Mouse (Mus musculus) heart, adult 8-10 months (tissue): ENCODE data around the gene BC005624. TPM values are rescaled to one million over a fixed set of nuclear protein-coding genes. Genes with fewer than 3 reads are reported as not detected.
"Not testable (repeated sequence)": the region's sequence is repeated elsewhere in the genome, so short reads cannot be mapped to it uniquely, and the experiment has no call there.

Experiments used
- DNase-seq: peaks from one replicate; pipeline ENCODE4 v3.0.0; 2022; ENCODE audit warnings: low spot score
- total RNA-seq, 4 experiments: library from RNA; stranded (reverse); gene quantifications; 2 replicates each; pipeline ENCODE4 v1.2.4; 2022

BC005624 gene
- total RNA-seq, 4 experiments from 2014 or later = 20.1 to 28.3 (median 24.1) TPM

- peak; percentile 90 for DNase-seq
These were observed 14.4 kb downstream of the BC005624 start, which contains the start of gene Tor1a for GRCm38 (mm10) chr2:30967352-30968327. Gene Tor1a (minus strand): TSS chr2:30967933.

- DNase-seq = no peak
These were observed 15.2 kb downstream of the BC005624 start for GRCm38 (mm10) chr2:30966826-30967225.

DNA sequence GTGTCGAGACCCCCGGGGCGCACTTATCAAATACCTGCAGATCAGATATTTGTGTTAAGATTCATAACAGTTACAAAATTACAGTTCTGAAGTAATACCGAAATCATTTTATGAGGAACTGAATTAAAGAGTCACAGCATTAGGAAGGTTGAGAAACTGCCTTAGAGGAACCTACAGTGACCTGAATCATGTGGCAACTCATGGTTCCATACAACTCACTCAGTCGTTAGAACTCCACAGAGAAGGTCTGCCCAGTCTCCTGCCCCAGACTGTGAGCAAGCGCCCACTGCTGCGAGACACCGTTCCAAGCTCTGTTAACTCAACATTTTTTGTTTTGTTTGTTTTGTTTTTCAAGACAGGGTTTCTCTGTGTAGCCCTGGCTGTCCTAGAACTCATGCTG lies 16.4 kb downstream of the BC005624 start:
- no peak for DNase-seq

DNA sequence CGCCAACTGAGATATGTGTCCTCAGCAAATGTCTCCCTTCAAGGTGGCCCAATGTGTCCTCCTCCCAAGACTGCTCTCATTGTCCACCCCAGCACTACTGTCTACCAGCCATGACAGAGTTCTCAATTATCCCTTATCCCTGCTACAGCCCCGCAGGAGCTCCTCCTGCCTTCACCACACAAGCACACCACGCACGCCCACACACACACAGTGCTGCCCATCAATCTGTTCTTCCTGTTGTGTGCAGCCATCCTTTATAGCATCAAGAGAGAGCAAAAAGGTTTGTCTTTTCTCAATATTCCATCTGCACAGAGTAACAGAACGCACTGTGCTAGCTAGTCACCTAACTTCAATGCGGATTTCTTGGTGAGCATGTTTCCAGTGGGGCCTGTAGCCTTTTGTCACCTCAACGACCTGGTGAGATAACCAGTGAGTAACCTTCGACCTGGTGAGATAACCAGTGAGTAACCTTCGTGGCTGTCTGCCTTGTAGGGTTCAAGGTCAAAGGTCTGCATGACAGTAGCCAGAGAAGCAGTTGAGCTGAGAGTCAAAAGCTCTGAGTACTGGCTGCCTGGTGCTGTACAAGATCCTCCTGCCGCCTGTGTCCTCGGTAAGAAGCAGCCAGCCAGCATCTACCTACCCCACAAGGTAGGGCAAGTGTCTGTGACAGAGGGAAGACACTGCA lies 19.3 kb downstream of the BC005624 start:
- DNase-seq = no peak

DNA sequence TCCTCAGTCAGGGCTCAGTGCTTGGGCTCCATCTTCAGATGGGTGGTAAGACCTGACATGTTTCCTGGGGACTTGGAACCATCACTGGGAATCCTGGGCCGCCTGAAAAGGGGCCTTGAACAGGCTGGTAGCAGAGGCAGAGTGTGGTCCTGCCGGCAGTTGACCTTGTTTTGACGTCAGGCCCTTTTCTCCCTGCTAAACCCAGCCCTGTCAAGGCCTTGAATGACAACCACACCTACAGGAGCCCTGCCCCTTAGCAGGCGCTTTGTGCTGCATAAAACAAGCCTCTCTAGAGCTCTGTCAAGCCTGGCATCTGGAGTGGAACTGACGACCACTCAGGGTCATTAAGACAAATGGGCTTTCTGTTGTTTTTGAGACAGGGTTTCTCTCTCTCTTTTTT lies 22.1 kb downstream of the BC005624 start:
- DNase-seq = no peak

DNA sequence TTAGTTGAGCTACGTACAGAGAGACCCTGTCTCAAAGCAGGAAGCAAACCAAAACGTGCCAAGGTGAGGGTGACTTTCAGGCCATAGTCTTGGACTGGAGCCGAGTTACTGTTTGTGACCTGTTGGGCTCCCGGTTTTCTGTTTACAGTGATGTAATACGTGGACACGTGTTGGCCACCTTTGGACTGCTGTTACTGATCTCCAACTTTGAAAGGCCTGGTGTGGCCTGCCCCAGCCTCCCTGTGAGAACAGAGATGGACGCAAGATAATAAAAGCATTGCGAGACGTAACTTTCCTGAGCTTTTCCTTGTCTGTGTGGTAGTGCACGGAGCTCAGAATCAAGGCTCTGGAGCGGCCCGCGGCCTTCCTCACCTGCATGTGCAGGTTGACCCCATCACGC lies 23.3 kb downstream of the BC005624 start:
- DNase-seq = no peak

- no peak for DNase-seq
These were observed 24.5 kb downstream of the BC005624 start for GRCm38 (mm10) chr2:30957511-30957910.

- DNase-seq = no peak
These were observed 27.2 kb downstream of the BC005624 start for GRCm38 (mm10) chr2:30954797-30955196.

GRCm38 (mm10) chr2:30952824-30953490 lies 29.0 kb downstream of the BC005624 start, which contains the start of gene Tor1b:
Gene Tor1b (plus strand): TSS chr2:30952959.
- DNase-seq = peak; percentile 88

DNA sequence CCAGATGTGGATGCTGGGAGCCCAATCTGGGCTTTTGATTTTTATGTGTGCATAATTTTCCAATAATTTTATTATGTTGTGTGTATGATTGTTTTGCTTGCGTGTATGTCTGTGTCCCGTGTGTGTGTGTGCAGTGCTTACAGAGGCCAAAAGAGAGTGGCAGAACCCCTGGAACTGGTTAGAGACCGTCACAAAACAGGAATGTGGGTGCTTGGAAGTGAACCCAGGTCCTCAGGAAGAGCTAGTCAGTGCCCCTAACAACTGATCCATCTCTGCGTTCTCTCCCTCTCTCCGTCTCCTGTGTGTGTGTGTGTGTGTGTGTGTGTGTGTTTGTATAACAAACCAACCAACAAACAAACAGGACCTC lies 29.6 kb downstream of the BC005624 start:
- no peak for DNase-seq

DNA sequence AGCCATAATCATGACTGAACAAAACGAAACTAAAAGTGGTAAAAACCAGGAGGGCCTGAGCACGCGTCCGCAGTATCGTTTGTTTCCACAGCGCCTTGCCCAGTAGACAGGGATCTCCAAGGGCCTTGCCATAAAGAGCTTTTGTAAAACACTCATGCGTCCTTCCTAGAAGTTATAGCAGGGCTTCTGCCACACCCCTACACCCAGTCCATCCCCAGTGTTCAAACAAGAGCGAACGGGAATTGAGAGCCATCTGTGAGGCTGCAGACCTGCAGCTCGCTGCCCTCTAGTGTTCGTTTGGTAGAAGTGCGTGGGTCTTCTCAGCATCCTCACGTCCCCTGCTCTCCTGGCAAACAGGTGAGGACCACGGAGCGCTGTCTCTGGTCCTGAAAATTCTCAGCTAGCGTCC lies 39.4 kb downstream of the BC005624 start:
- DNase-seq = peak; percentile 55

DNA sequence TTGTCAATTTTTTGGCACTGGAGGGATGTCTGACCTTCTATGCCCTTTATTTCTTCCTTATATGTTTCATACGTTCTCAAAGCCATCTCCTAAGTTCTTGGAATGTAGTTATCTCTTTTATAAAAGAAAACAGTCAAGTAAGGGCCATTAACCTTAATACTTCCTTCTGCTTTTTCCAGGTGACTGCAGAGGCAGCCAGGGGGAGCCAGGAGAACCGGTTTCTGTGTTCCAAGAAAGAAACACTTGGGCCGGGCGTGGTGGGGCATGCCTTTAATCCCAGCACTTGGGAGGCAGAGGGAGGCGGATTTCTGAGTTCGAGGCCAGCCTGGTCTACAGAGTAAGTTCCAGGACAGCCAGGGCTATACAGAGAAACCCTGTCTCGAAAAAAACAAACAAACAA lies 39.9 kb downstream of the BC005624 start:
- not testable (repeated sequence) for DNase-seq

GRCm38 (mm10) chr2:30941586-30941985 lies 40.4 kb downstream of the BC005624 start:
- DNase-seq = no peak

DNA sequence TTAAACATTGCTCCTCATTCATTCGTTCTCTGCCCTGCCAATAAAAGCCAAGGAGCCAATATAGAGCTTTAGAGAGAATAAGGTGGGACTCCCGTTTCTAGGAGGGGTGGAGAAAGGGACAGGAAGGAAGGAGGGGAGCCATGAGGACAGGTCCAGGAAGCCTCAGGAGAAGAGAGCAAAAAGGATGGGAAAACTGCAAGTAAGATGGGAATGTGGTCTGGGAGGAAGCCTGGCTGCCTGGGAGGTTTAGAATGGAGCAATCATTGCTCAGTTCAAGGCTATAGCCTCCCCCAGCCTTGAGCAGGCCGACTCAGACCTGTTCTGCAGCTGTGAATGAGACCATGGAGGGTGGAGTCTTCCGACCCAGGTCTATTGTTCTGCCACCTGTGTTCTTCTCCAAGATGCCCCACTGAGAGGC lies 43.4 kb downstream of the BC005624 start:
- no peak for DNase-seq

GRCm38 (mm10) chr2:30937731-30938130 lies 44.3 kb downstream of the BC005624 start:
- no peak for DNase-seq

- DNase-seq = no peak
These were observed 45.2 kb downstream of the BC005624 start for GRCm38 (mm10) chr2:30936808-30937207.

DNA sequence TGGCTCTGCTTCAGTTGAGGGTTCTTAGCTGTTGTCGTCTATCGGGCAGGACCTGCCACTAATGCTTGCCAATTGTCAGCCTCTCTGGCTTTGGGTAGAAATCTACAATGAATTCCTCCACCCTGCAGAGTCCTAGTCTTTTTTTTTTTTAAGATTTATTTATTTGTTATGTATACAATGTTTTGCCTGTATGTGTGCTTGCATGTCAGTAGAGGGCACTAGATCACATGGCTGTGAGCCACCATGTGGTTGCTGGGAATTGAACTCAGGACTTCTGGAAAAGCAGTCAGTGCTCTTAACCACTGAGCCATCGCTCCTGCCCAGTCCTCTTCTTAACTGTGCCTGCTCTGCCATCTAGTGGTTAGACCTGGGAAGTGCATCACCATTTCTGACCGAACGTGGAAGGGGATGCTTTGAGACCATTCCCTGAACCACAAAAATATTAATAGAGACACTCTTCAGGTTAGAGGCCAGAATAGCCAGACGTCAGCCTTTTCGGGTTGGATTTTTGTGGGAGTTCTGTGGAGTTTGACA lies 48.0 kb downstream of the BC005624 start:
- DNase-seq = peak; percentile 80

- DNase-seq = no peak
These were observed 49.0 kb downstream of the BC005624 start for GRCm38 (mm10) chr2:30933032-30933431.

GRCm38 (mm10) chr2:30931922-30932321 lies 50.1 kb downstream of the BC005624 start:
- DNase-seq = no peak

DNA sequence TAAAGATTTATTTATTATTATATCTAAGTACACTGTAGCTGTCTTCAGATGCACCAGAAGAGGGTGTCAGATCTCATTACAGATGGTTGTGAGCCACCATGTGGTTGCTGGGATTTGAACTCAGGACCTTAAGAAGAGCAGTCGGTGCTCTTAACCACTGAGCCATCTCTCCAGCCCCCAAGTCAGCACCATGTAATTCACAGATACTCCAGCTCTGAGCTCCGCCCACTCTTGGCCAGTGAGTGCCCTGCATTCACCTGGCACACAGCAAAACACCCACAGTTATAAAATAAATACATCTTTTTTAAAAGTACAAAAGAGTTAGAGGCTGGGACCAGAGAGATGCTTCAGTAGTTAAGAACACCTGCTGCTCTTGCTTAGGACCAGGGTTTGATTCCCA lies 51.2 kb downstream of the BC005624 start:
- not testable (repeated sequence) for DNase-seq

DNA sequence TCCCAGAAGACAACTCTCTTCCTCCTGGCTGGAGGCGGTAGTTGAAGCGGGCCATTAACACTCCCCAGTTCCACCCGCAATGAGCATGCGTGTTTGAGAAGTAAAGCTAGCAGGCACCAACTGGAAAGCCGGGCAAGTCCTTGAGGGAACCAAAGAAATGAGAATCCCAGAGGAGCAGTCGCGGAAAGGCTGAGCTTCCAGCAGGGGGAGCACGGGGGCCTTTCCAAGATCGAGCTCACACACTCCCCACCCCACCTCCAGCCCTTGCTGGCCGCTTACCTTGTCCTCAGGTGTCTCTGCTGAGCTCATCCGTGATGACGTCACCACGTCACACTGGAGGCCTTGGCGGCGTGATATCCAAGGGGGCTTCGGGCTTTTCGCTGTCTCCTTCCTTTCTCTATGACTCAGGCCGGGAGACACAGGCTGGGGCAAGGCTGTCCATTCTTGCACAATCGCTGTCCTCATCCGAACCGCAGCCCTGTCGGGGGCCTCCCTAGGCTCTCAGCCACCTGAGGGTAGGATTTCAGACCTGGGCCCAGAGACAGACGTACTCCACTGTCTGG lies 52.4 kb downstream of the BC005624 start, which contains the start of gene Ptges:
Ptges (minus strand) TSS at position 381 of the 563 bp plus-strand sequence.
- DNase-seq = peak; percentile 63
